Mouse (Mus musculus) liver, embryonic 14.5 days (tissue): ENCODE results near the gene Npm1. TPM values are rescaled to one million over a fixed set of nuclear protein-coding genes. Genes with fewer than 3 reads are reported as not detected.

Source experiments
- ATAC-seq: fragments of 200-750 bp; cut with Nextera tagmentation; 2 replicates; pipeline ENCODE4 v1.8.0; 2017; ENCODE audit warnings: moderate number of reproducible peaks, mild to moderate bottlenecking, moderate library complexity; ENCODE audit not compliant: insufficient read depth
- DNase-seq, 3 experiments: peaks; one replicate each; pipeline ENCODE4 v3.0.0-alpha.2; 2012 to 2013; ENCODE audit warnings: low read depth in 3 of 3, low spot score in 3 of 3
- H3K27ac ChIP-seq: fragments of 300-500 bp; sonication (generic); 2 replicates; pipeline ENCODE4 v1.5.1; 2014; ENCODE audit warnings: moderate library complexity, mild to moderate bottlenecking, control low read depth, inconsistent platforms
- H3K27me3 ChIP-seq: fragments of 300-500 bp; sonication (generic); 2 replicates; pipeline ENCODE4 v1.6.1; 2014; ENCODE audit warnings: mild to moderate bottlenecking, low read length, moderate library complexity; ENCODE audit not compliant: control insufficient read depth, insufficient read depth
- H3K36me3 ChIP-seq: fragments of 300-500 bp; sonication (generic); replicated peaks from 2 replicates; pipeline ENCODE4 v1.6.1; 2014; ENCODE audit warnings: low read depth; ENCODE audit not compliant: control insufficient read depth, insufficient read depth
- H3K4me1 ChIP-seq, 2 experiments: fragments of 200-500 bp in 1 of 2; fragments of 300-500 bp in 1 of 2; sonication (generic) in 1 of 2; replicated peaks; 2 replicates each; pipeline ENCODE4 v1.6.1; 2012 to 2014; ENCODE audit warnings: antibody characterized with exemption in 1 of 2, inconsistent platforms in 1 of 2, low read length in 1 of 2; ENCODE audit not compliant: control insufficient read depth in 2 of 2, insufficient read depth in 2 of 2
- H3K4me2 ChIP-seq: fragments of 300-500 bp; sonication (generic); 2 replicates; pipeline ENCODE4 v1.6.1; 2014; ENCODE audit warnings: low read depth, mild to moderate bottlenecking, control low read depth, moderate library complexity
- H3K4me3 ChIP-seq, 2 experiments: fragments of 200-500 bp in 1 of 2; fragments of 300-500 bp in 1 of 2; sonication (generic) in 1 of 2; 2 replicates each; pipeline ENCODE4 v1.5.1; 2012 to 2014; ENCODE audit warnings: low read depth in 2 of 2, low read length in 2 of 2, mild to moderate bottlenecking in 2 of 2, control low read depth in 1 of 2, inconsistent platforms in 1 of 2, moderate library complexity in 1 of 2; ENCODE audit not compliant: insufficient read depth in 1 of 2
- H3K9ac ChIP-seq: fragments of 300-500 bp; sonication (generic); replicated peaks from 2 replicates; pipeline ENCODE4 v1.6.1; 2014; ENCODE audit warnings: mild to moderate bottlenecking, control low read depth, moderate library complexity
- H3K9me3 ChIP-seq: fragments of 300-500 bp; sonication (generic); 2 replicates; pipeline ENCODE4 v1.6.1; 2016; ENCODE audit warnings: low read length, mixed read lengths; ENCODE audit not compliant: control insufficient read depth
- CTCF ChIP-seq: IDR thresholded peaks from 2 replicates; pipeline ENCODE4 v1.5.1; 2016; ENCODE audit warnings: antibody characterized with exemption, low read depth, control low read depth
- EP300 ChIP-seq: IDR thresholded peaks from 2 replicates; pipeline ENCODE4 v1.6.1; 2016; ENCODE audit warnings: antibody characterized with exemption, low read depth
- WGBS: fragments of 180-500 bp; shearing (Covaris S2); extraction: QIAGEN DNeasy Blood & Tissue Kit; methylation state at CpG from one replicate; pipeline ENCODE4 v1.1.7; 2014; ENCODE audit not compliant: insufficient replicate concordance; 5-methylcytosine and 5-hydroxymethylcytosine counted together
- polyA plus RNA-seq, 2 experiments: library from polyadenylated mRNA; depleted of rRNA in 1 of 2; stranded (reverse) in 1 of 2; unstranded in 1 of 2; fragments of >200 nt; fragmentation: Nextera tagmentation in 1 of 2; extraction: Ambion mirVana in 1 of 2; gene quantifications; 2 replicates each; pipeline versions ENCODE4 v1.2.1 to v1.2.3; 2012 to 2014

The Npm1 gene
- polyA plus RNA-seq, 2 experiments, result 654 to 703 TPM

- H3K4me3 ChIP-seq, result no peak overlapping the region
- H3K27me3 ChIP-seq, result peaks cover 13% of the 10 kb centered on the region
- TF ChIP-seq EP300 (no peak), CTCF (no peak)
- H3K9me3 ChIP-seq, result no peaks in the 10 kb centered on the region
- H3K4me1 ChIP-seq, result no peaks in the 10 kb centered on the region
- H3K9ac ChIP-seq, result no peak overlapping the region
- H3K4me2 ChIP-seq, result no peak overlapping the region
- H3K27ac ChIP-seq, result no peak overlapping the region
- H3K36me3 ChIP-seq, result no peaks in the 10 kb centered on the region
- no peak for DNase-seq
- WGBS, result 59% methylated on average over 9 of the region's 9 CpGs
- ATAC-seq, result no peak
Measured at GRCm38 (mm10) chr11:33139458-33140110, 23.4 kb downstream of the Npm1 start.

DNA sequence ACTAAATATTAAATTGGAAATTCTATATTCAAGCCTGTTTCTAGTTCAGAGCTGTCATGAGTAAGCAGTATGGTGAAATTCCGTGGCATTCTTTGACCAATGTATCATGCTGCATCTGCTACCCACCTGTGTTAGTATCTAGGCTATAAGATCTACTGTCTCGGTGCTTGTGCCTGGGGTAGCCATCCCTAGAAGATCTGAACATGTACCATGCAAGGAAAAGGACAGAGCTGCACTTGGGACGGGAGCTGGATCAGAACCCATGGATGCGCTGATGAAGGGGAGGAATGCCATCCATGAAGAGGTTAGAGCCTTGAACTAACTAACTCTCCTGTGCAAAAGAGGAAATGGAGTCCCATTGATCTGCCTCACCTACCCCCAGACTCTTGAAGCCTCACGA is 24.3 kb downstream of the Npm1 start:
- WGBS, result 58% methylated on average over 5 of the region's 5 CpGs
- no peak overlapping the region for H3K4me2 ChIP-seq
- no peaks in the 10 kb centered on the region for H3K36me3 ChIP-seq
- H3K27me3 ChIP-seq, result peaks cover 4% of the 10 kb centered on the region
- TF ChIP-seq CTCF (no peak), EP300 (no peak)
- ATAC-seq (no peak), DNase-seq (no peak)
- H3K9ac ChIP-seq, result no peak overlapping the region
- H3K4me3 ChIP-seq, result no peak overlapping the region
- H3K27ac ChIP-seq, result no peak overlapping the region
- H3K9me3 ChIP-seq, result no peaks in the 10 kb centered on the region
- H3K4me1 ChIP-seq, result no peaks in the 10 kb centered on the region

DNA sequence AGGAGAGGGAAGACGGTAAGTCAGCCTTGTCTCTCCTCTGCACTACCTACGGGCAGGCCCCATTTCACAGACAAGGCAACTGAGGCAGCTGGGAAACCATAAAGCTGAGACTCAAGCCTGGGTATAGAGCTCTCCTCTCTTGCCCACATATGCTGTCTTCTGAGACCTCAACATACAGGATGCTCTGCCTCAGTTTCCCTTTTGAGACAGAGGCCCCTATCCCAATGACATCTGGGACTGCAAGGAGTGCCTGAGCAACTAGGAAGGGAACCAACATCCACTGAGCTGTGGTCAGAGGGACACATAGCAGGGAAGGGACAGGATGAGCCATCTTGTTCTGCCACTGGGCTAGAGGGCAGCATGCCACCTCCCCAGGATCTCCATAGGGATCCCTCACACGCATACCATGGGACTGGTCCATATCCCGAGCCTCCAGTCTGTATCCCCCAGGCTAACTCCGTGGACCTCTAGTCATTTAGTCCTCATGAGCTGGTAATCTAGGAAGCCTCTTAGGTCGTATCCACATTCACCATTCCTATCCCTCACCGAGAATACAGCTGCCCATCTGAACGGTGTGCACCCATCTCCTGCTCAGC is 28.5 kb downstream of the Npm1 start:
- no peak overlapping the region for H3K4me3 ChIP-seq

GRCm38 (mm10) chr11:33132619-33133338 is 30.2 kb downstream of the Npm1 start:
- no peak for DNase-seq
- TF ChIP-seq EP300 (no peak), CTCF (no peak)
- no peak for ATAC-seq
- Histone ChIP-seq H3K9me3 (no peaks in the 10 kb centered on the region), H3K27ac (no peak overlapping the region), H3K9ac (no peak overlapping the region), H3K36me3 (no peaks in the 10 kb centered on the region), H3K4me2 (no peak overlapping the region), H3K4me3 (no peak overlapping the region), H3K4me1 (no peaks in the 10 kb centered on the region), H3K27me3 (no peaks in the 10 kb centered on the region)
- 41% methylated on average over 8 of the region's 8 CpGs for WGBS

More for the DNA sequence above, 28.5 kb downstream of the Npm1 start:
- Histone ChIP-seq H3K27ac (no peak overlapping the region), H3K27me3 (no peaks in the 10 kb centered on the region), H3K36me3 (no peaks in the 10 kb centered on the region), H3K9me3 (no peaks in the 10 kb centered on the region), H3K9ac (no peak overlapping the region), H3K4me2 (no peak overlapping the region), H3K4me1 (no peaks in the 10 kb centered on the region)
- no peak for ATAC-seq
- WGBS, result 67% methylated on average over 8 of the region's 8 CpGs
- no peak for DNase-seq
- TF ChIP-seq EP300 (no peak), CTCF (no peak)

GRCm38 (mm10) chr11:33127058-33127457 is 35.9 kb downstream of the Npm1 start:
- H3K4me3 ChIP-seq, result no peak overlapping the region
- no peak for TF ChIP-seq CTCF
- no peak for TF ChIP-seq EP300
- no peaks in the 10 kb centered on the region for H3K9me3 ChIP-seq
- ATAC-seq (no peak), DNase-seq (no peak)
- no peak overlapping the region for H3K9ac ChIP-seq
- no peaks in the 10 kb centered on the region for H3K36me3 ChIP-seq
- H3K27me3 ChIP-seq, result peaks cover 13% of the 10 kb centered on the region
- no peaks in the 10 kb centered on the region for H3K4me1 ChIP-seq
- H3K4me2 ChIP-seq, result no peak overlapping the region
- no peak overlapping the region for H3K27ac ChIP-seq
